Mouse (Mus musculus) forebrain, embryonic 11.5 days (tissue): Measurements from ENCODE around the gene 1700016D06Rik. TPM values are rescaled to one million over a fixed set of nuclear protein-coding genes. Genes with fewer than 3 reads are reported as not detected.

Experiments used
- ATAC-seq: fragments of 200-750 bp; cut with Nextera tagmentation; replicated peaks from 2 replicates; pipeline ENCODE4 v1.8.0; 2017; ENCODE audit warnings: moderate TSS enrichment; ENCODE audit not compliant: low FRiP score
- DNase-seq: peaks from one replicate; pipeline ENCODE4 v3.0.0-alpha.2; 2017; ENCODE audit warnings: low spot score
- H3K27ac ChIP-seq: fragments of 300-500 bp; sonication (generic); 2 replicates; pipeline ENCODE4 v1.5.1; 2014; ENCODE audit warnings: low read depth, low read length
- H3K27me3 ChIP-seq: fragments of 300-500 bp; sonication (generic); 2 replicates; pipeline ENCODE4 v1.6.1; 2014; ENCODE audit warnings: mild to moderate bottlenecking, low read length, mixed read lengths; ENCODE audit not compliant: control insufficient read depth, insufficient read depth
- H3K36me3 ChIP-seq: fragments of 300-500 bp; sonication (generic); 2 replicates; pipeline ENCODE4 v1.6.1; 2014; ENCODE audit warnings: mild to moderate bottlenecking, low read length, moderate library complexity, mixed read lengths; ENCODE audit not compliant: control insufficient read depth, insufficient read depth
- H3K4me1 ChIP-seq: fragments of 300-500 bp; sonication (generic); replicated peaks from 2 replicates; pipeline ENCODE4 v1.6.1; 2014; ENCODE audit warnings: low read length, mixed read lengths; ENCODE audit not compliant: control insufficient read depth, insufficient read depth
- H3K4me2 ChIP-seq: fragments of 300-500 bp; sonication (generic); 2 replicates; pipeline ENCODE4 v1.6.1; 2014; ENCODE audit warnings: low read depth, mild to moderate bottlenecking, low read length, moderate library complexity, mixed read lengths; ENCODE audit not compliant: severe bottlenecking
- H3K4me3 ChIP-seq: fragments of 300-500 bp; sonication (generic); 2 replicates; pipeline ENCODE4 v1.5.1; 2014; ENCODE audit warnings: low read depth, low read length
- H3K9ac ChIP-seq: fragments of 300-500 bp; sonication (generic); 2 replicates; pipeline ENCODE4 v1.6.1; 2014; ENCODE audit warnings: low read length
- H3K9me3 ChIP-seq: fragments of 300-500 bp; sonication (generic); 2 replicates; pipeline ENCODE4 v1.6.1; 2016; ENCODE audit warnings: low read length, mixed read lengths; ENCODE audit not compliant: control insufficient read depth
- WGBS: fragments of 180-500 bp; shearing (Covaris S2); extraction: QIAGEN DNeasy Blood & Tissue Kit; methylation state at CpG from one replicate; pipeline ENCODE4 v1.1.7; 2014; 5-methylcytosine and 5-hydroxymethylcytosine counted together
- polyA plus RNA-seq: library from polyadenylated mRNA; unstranded; fragments of >200 nt; fragmentation: Nextera tagmentation; extraction: Ambion mirVana; gene quantifications from 2 replicates; pipeline ENCODE4 v1.2.1, GENCODE M21; 2014

Gene 1700016D06Rik
- polyA plus RNA-seq, 1 experiment from 2014 or later = not detected

GRCm38 (mm10) chr8:11635611-11636081 is 65.2 kb downstream of the 1700016D06Rik start, which contains the start of gene Ankrd10:
Gene Ankrd10 (minus strand): TSS chr8:11635757.
- H3K36me3 ChIP-seq = peaks cover 5% of the 10 kb centered on the region; the same call in 1 of the 2 replicates
- peak within 1 kb of the TSS; percentile 98 for H3K9ac ChIP-seq
- H3K4me2 ChIP-seq = peak within 1 kb of the TSS; percentile 87
- peak within 1 kb of the TSS; percentile 99 for H3K27ac ChIP-seq
- ATAC-seq (peak; percentile 94), DNase-seq (peak; percentile 99)
- H3K4me3 ChIP-seq = peak within 1 kb of the TSS; percentile 95
- under 1% methylated on average over 40 of the region's 40 CpGs for WGBS
- peaks cover 17% of the 10 kb centered on the region for H3K4me1 ChIP-seq
- no peaks in the 10 kb centered on the region for H3K9me3 ChIP-seq
- H3K27me3 ChIP-seq = no peaks in the 10 kb centered on the region

- H3K4me2 ChIP-seq = peak overlapping the region; percentile 87
Measured at GRCm38 (mm10) chr8:11635012-11635577, 65.8 kb downstream of the 1700016D06Rik start.

GRCm38 (mm10) chr8:11634331-11635011 is 66.4 kb downstream of the 1700016D06Rik start:
- H3K36me3 ChIP-seq = peaks cover 5% of the 10 kb centered on the region; the same call in 1 of the 2 replicates
- H3K9ac ChIP-seq = peak overlapping the region; percentile 98
- no peak overlapping the region for H3K27ac ChIP-seq
- no peaks in the 10 kb centered on the region for H3K27me3 ChIP-seq
- WGBS = under 1% methylated on average over 39 of the region's 39 CpGs
- H3K9me3 ChIP-seq = no peaks in the 10 kb centered on the region
- H3K4me2 ChIP-seq = peak overlapping the region; percentile 87
- DNase-seq (no peak), ATAC-seq (peak; percentile 4; the same call in 1 of the 2 replicates)
- peak overlapping the region; percentile 95 for H3K4me3 ChIP-seq
- peaks cover 17% of the 10 kb centered on the region for H3K4me1 ChIP-seq

More at GRCm38 (mm10) chr8:11635012-11635577, 65.8 kb downstream of the 1700016D06Rik start:
- Histone ChIP-seq H3K27ac (peak overlapping the region; percentile 99), H3K4me3 (peak overlapping the region; percentile 95), H3K27me3 (no peaks in the 10 kb centered on the region), H3K4me1 (peaks cover 17% of the 10 kb centered on the region), H3K36me3 (peaks cover 5% of the 10 kb centered on the region; the same call in 1 of the 2 replicates), H3K9ac (peak overlapping the region; percentile 98), H3K9me3 (no peaks in the 10 kb centered on the region)
- ATAC-seq = peak; percentile 80
- DNase-seq = peak; percentile 97
- under 1% methylated on average over 70 of the region's 70 CpGs for WGBS

- Histone ChIP-seq H3K27me3 (no peaks in the 10 kb centered on the region), H3K36me3 (peaks cover 5% of the 10 kb centered on the region; the same call in 1 of the 2 replicates), H3K4me3 (peak overlapping the region; percentile 95), H3K9me3 (no peaks in the 10 kb centered on the region), H3K4me1 (peaks cover 17% of the 10 kb centered on the region), H3K27ac (no peak overlapping the region), H3K9ac (peak overlapping the region; percentile 98), H3K4me2 (peak overlapping the region; percentile 87)
- ATAC-seq (no peak), DNase-seq (no peak)
- WGBS = 76% methylated on average over 7 of the region's 7 CpGs
Measured at GRCm38 (mm10) chr8:11633414-11633813, 67.4 kb downstream of the 1700016D06Rik start.

GRCm38 (mm10) chr8:11632406-11632805 is 68.5 kb downstream of the 1700016D06Rik start:
- 77% methylated on average over 2 of the region's 2 CpGs for WGBS
- Histone ChIP-seq H3K4me1 (peaks cover 17% of the 10 kb centered on the region), H3K9ac (no peak overlapping the region), H3K4me3 (no peak overlapping the region), H3K9me3 (no peaks in the 10 kb centered on the region), H3K27ac (no peak overlapping the region), H3K36me3 (peaks cover 10% of the 10 kb centered on the region; the same call in 1 of the 2 replicates), H3K27me3 (no peaks in the 10 kb centered on the region), H3K4me2 (no peak overlapping the region)
- DNase-seq (no peak), ATAC-seq (no peak)

- peaks cover 14% of the 10 kb centered on the region; the same call in 1 of the 2 replicates for H3K36me3 ChIP-seq
- WGBS = 90% methylated on average over 5 of the region's 5 CpGs
- H3K27me3 ChIP-seq = no peaks in the 10 kb centered on the region
- DNase-seq (no peak), ATAC-seq (no peak)
- no peak overlapping the region for H3K4me2 ChIP-seq
- H3K9me3 ChIP-seq = no peaks in the 10 kb centered on the region
- no peak overlapping the region for H3K9ac ChIP-seq
- no peak overlapping the region for H3K4me3 ChIP-seq
- no peak overlapping the region for H3K27ac ChIP-seq
- H3K4me1 ChIP-seq = peaks cover 16% of the 10 kb centered on the region
Measured at GRCm38 (mm10) chr8:11629206-11629605, 71.7 kb downstream of the 1700016D06Rik start.

- H3K9me3 ChIP-seq = no peaks in the 10 kb centered on the region
- no peak for ATAC-seq
- WGBS = 87% methylated on average over 7 of the region's 7 CpGs
Measured at GRCm38 (mm10) chr8:11628506-11629132, 72.2 kb downstream of the 1700016D06Rik start.

GRCm38 (mm10) chr8:11627717-11628116 is 73.1 kb downstream of the 1700016D06Rik start:
- peaks cover 5% of the 10 kb centered on the region; the same call in 1 of the 2 replicates for H3K4me1 ChIP-seq
- ATAC-seq (no peak), DNase-seq (no peak)
- no peaks in the 10 kb centered on the region for H3K27me3 ChIP-seq
- no peaks in the 10 kb centered on the region for H3K9me3 ChIP-seq
- WGBS = 89% methylated on average over 9 of the region's 9 CpGs
- H3K4me3 ChIP-seq = no peak overlapping the region
- peaks cover 14% of the 10 kb centered on the region; the same call in 1 of the 2 replicates for H3K36me3 ChIP-seq
- no peak overlapping the region for H3K4me2 ChIP-seq
- H3K9ac ChIP-seq = no peak overlapping the region
- no peak overlapping the region for H3K27ac ChIP-seq

More at GRCm38 (mm10) chr8:11628506-11629132, 72.2 kb downstream of the 1700016D06Rik start:
- H3K9ac ChIP-seq = no peak overlapping the region
- no peak overlapping the region for H3K4me3 ChIP-seq
- H3K27me3 ChIP-seq = no peaks in the 10 kb centered on the region
- peaks cover 14% of the 10 kb centered on the region; the same call in 1 of the 2 replicates for H3K36me3 ChIP-seq
- no peak for DNase-seq
- peaks cover 11% of the 10 kb centered on the region for H3K4me1 ChIP-seq
- H3K27ac ChIP-seq = no peak overlapping the region
- no peak overlapping the region for H3K4me2 ChIP-seq
